Mouse (Mus musculus) neutrophil, adult 5-6 weeks (primary cell): ENCODE results near the gene Krtap16-1. TPM values are rescaled to one million over a fixed set of nuclear protein-coding genes. Genes with fewer than 3 reads are reported as not detected.

Experiments used
- ATAC-seq: fragments of 151-379, 151-347 bp; 2 replicates; pipeline ENCODE4 v1.8.0; 2017; ENCODE audit warnings: mild to moderate bottlenecking, moderate TSS enrichment; ENCODE audit not compliant: insufficient number of reproducible peaks, poor library complexity, low FRiP score, severe bottlenecking; ENCODE audit errors: extremely low read depth
- total RNA-seq: library from RNA; stranded (forward); fragments of 200-1000 nt; gene quantifications from 2 replicates; pipeline ENCODE4 v1.2.3, GENCODE M21; 2017

The Krtap16-1 gene
- total RNA-seq, result not detected in 2 replicates

- ATAC-seq, result no peak
Observed at GRCm38 (mm10) chr11:99986180-99986647, at the start of gene Krtap16-1. Krtap16-1 (minus strand) TSS chr11:99986597.

- no peak for ATAC-seq
Observed at GRCm38 (mm10) chr11:100029768-100030167, 43.4 kb upstream of the Krtap16-1 start, which contains the start of gene Krt33b. Krt33b (minus strand) TSS chr11:100029868.

DNA sequence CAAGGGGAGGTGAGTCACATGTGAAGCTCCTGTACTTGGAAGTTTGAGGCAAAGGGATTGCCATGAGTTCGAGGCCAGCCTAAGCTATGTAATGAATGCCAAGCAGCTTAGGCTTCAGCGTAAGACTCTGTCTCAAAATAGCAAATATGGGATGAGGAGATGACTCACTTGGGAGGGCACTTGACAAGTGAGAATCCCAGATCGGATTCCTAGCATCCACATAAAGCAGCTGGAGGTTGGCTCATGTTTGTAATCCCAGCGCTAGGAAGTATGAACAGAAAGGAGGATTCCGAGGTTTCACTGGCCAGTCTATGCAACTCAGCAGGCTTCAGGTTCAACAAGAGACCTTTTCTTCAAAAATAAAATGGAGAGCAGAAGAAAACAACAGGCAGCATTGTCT lies 35.0 kb upstream of the Krtap16-1 start:
- ATAC-seq, result no peak

DNA sequence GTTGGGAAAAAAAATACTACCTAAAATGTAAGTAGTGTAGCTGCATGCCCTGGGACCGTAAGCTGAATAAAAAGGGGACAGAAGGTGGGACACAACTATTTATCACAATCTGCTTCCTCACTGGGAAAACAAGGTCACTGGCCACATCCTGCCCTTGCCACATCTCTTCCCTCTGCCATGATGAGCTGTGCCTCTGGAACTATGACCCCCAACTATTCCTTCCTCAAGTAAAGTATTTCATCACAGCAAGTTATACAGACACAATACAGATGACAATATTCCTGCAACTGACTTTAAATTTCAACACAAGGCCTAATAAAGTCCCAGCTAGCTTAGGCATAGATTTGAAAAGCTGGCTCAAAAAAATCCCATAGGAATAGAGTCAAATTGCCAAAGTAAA lies 33.1 kb upstream of the Krtap16-1 start:
- ATAC-seq, result no peak

DNA sequence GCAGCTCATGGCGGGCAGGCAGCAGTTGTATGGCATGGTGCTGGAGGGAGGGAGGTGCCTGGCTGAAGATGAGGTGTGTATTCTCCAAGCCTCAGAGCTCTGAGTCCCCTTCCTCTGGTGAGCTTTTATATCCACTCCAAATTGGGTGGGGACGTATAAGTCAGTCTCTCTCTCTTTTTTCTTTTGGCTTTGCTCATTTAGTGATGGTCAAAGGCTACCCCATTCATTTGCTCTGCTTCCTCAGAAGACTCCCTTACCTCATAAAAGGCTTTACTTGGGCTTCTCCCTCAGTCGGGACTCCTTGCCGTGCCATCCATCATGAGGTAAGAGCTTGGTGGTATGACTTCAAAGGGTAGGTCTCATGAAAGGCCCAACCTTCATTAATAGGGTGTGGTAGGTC lies 29.7 kb upstream of the Krtap16-1 start, which contains the start of gene Krt33a:
TSS of gene Krt33a (minus strand) at position 101 of the 400 bp plus-strand sequence.
- no peak for ATAC-seq

DNA sequence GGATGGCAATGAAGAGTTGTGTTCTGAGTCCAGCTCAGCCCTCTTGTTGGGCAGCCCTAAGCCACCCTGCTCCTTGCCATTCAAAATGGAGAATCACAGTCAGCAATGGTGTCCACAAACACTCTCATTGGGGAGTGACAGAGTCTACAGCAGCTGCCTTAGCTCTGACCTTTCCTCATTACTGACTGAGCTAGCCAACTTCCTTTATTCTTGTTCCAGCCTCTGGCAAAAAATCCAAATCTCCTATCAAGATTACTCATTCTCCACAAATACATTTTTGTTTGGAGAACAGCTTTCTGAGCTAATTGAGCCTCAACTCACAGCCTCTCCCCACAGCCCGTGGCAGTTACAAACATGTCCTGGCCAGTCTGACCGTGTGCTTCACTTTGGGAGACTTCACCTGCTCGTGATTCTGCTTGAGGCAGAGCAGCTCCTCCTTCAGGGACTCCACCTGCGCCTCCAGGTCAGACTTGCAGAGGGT lies 27.3 kb upstream of the Krtap16-1 start:
- no peak for ATAC-seq

DNA sequence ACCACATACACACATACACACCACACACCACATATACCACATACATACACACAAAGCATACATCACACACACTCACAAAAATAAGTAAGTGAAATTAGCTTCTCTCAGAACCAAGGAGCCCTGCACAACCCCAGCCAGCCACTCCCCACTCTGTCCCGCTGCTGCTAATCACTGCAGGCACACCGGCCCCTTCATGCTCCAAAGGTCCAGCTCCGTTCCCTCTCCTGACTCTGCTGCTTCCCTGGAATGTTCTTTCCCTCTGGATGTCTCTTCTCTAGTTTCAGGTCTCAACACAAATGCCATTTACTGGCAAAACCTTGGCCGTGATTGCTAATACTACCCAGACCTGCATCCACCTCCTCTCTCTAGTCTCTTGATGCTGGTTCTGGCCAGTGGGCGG lies 24.3 kb upstream of the Krtap16-1 start:
- no peak for ATAC-seq

- ATAC-seq, result no peak
Observed at GRCm38 (mm10) chr11:100008336-100008735, 21.9 kb upstream of the Krtap16-1 start.

DNA sequence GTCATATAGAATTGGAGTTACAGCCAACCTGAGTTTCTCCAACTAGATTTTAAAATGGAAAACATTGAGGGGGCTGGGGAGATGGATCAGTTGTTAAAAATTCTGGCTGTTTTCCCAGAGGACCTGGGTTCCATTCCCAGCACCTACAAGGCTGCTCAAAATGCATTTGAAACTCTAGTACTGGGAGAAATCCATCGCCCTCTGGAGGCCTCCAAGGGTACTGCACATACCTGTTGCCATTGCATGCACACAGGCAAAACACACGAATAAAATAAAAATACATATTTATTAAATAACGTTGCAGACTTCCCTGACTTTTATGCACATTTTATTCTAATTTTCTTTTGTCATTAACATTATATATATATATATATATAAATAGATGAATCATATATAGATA lies 20.2 kb upstream of the Krtap16-1 start:
- no peak for ATAC-seq

- ATAC-seq, result no peak
Observed at GRCm38 (mm10) chr11:100005905-100006304, 19.5 kb upstream of the Krtap16-1 start.

DNA sequence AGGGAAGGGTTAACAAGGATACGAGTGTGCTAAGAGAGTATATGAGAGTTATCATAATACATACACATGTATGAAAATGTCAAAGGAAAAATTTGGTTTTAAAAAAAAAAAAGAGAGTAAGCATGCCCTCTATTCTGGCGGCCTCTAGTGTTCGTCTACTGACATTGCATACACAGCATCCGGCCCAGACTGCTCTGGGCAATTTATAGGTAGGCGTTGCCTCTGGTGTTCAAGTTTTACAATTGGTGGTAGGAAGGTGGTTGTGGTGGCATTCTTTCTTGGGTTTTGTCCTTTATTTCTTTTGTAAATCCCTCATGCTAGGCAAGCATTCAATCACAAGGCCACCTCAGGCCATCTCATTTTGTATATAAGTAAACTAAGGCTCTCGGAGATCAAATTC lies 18.4 kb upstream of the Krtap16-1 start:
- ATAC-seq, result 0 out of 2 replicates have a peak, but pooled peaks have one; percentile 9

GRCm38 (mm10) chr11:99999091-99999490 lies 12.7 kb upstream of the Krtap16-1 start:
- ATAC-seq, result no peak

- ATAC-seq, result no peak
Observed at GRCm38 (mm10) chr11:99994384-99994661, 7.9 kb upstream of the Krtap16-1 start.

GRCm38 (mm10) chr11:99993620-99994383 lies 7.4 kb upstream of the Krtap16-1 start, which contains the start of gene Krtap17-1:
Krtap17-1 (minus strand) TSS chr11:99993994.
- ATAC-seq, result no peak

GRCm38 (mm10) chr11:99990571-99990970 lies 4.2 kb upstream of the Krtap16-1 start:
- no peak for ATAC-seq

- no peak for ATAC-seq
Observed at GRCm38 (mm10) chr11:99989881-99990405, 3.5 kb upstream of the Krtap16-1 start.

DNA sequence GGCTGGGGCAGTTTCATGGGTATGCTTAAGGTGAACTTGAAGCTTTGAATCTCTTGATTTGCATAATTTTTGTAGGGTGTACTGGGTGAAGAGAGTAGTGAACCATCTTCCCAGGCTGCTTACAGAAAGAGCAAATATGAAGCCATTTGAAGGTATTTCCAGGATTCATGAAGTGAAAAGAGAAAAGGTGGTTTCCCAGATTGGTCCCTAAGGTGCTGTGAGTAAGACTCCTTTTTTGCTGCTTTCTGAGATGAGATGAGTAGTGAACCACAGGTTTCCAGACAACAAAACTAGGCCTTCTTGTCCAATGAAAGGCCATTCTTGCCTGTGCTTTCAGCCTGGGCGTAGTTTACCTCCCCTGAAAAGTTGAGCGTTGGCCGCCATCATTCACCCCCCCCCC lies 2.1 kb upstream of the Krtap16-1 start:
- ATAC-seq, result no peak

DNA sequence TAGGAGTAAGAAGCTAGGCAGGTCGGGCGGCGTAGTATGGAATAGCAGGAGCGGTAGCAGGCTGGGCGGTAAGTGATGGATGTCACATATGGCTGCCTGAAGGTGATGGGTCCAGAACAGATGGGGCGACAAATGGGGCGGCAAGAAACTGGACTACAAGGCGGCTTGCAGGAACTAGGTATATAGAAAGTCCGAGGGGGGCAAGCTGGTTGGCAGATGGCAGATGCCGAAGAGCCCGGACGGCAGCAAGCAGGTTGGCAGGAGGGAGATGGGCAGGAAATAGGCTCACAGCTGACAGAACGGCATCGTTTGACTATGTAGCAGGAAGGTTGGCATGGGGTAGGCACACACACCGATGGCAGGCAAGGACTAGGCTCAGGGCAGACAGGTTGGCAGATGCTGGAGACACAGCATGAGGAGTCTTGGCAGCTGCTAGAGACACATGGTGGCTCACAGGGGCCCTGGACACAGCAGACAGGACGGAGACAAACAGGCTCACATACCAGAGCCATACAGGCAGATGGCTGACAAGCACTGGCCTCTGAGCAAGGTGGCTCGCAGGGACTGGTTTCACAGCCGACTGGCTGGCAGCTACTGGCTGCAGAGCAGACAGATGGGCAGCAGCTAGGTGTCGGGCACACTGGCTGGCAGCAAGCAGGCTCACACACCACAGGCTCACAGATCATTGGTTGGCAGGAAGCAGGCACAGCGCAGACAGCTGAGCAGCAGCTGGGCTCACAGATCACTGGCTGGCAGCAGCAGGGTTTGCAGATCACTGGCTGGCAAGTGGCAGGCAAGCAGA lies 905 bp downstream of the Krtap16-1 start:
- ATAC-seq, result no peak

- no peak for ATAC-seq
Observed at GRCm38 (mm10) chr11:99983442-99983841, 3.0 kb downstream of the Krtap16-1 start.

GRCm38 (mm10) chr11:99982731-99983130 lies 3.7 kb downstream of the Krtap16-1 start:
- no peak for ATAC-seq
